Mouse (Mus musculus): ENCODE results near the gene Appbp2. TPM values are rescaled to one million over a fixed set of nuclear protein-coding genes. Genes with fewer than 3 reads are reported as not detected.

Appbp2 gene
- polyA plus RNA-seq, 1 experiment, result 8.5 TPM

- no peaks in the 10 kb centered on the region for H3K27me3 ChIP-seq (ENCODE audit: control insufficient read depth, insufficient read depth, insufficient read length)
- H3K4me2 ChIP-seq (ENCODE audit: low read depth), result no peak overlapping the region
- H3K36me3 ChIP-seq (ENCODE audit: control insufficient read depth, insufficient read depth), result no peaks in the 10 kb centered on the region
- H3K4me3 ChIP-seq, result no peak overlapping the region
- H3K79me2 ChIP-seq (ENCODE audit: control insufficient read depth, insufficient read depth), result no peaks in the 10 kb centered on the region
- TF ChIP-seq CEBPB (IDR thresholded peaks at IDR 0.05; ENCODE audit: insufficient read depth, poor library complexity, severe bottlenecking) (no peak), SRF (IDR thresholded peaks at IDR 0.05; ENCODE audit: control insufficient read depth, insufficient read length, low read depth) (no peak), MYOG (IDR thresholded peaks at IDR 0.05; ENCODE audit: control insufficient read depth in 1 of 3, insufficient read depth in 1 of 3, insufficient read length in 2 of 3, low read depth in 2 of 3) (no peak), POLR2A (IDR thresholded peaks at IDR 0.05; ENCODE audit: insufficient read length, low read depth) (no peak), TCF12 (IDR thresholded peaks at IDR 0.05; ENCODE audit: insufficient read depth, poor library complexity, severe bottlenecking) (no peak), E2F4 (IDR thresholded peaks at IDR 0.05; ENCODE audit: insufficient read depth) (no peak), MYOD1 (IDR thresholded peaks at IDR 0.05; ENCODE audit: control insufficient read depth in 1 of 3, insufficient read length in 2 of 3, low read depth in 2 of 3) (no peak), MAX (IDR thresholded peaks at IDR 0.05; ENCODE audit: low read depth) (no peak), POLR2AphosphoS2 (IDR thresholded peaks at IDR 0.05; ENCODE audit: insufficient read length, low read depth) (no peak), REST (IDR thresholded peaks at IDR 0.05; ENCODE audit: insufficient read depth, insufficient read length) (no peak), TCF3 (IDR thresholded peaks at IDR 0.05; ENCODE audit: insufficient read length, low read depth) (no peak)
- no peak overlapping the region for H3ac ChIP-seq (ENCODE audit: control insufficient read depth, insufficient read length)
Measured at GRCm38 (mm10) chr11:85241226-85241625, 6.3 kb upstream of the Appbp2 start.

DNA sequence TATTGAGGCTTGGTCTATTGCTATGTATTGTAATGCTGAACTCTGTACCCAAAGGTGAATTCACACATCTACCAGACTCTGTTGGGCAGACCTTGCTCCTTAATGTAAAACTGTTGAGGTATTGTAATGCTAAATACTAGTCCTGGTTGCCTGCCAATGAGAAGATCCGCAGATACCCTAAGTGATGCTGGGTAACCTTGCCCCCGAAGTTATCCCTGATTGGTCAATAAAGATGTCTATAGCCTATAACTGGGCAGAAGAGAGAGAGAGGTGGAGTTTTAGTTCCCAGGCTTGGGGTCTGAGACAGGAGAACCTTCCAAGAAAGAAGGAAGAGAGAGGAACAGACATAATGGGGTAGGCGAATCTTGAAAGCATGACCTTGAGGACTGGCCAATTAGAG is 5.3 kb upstream of the Appbp2 start:
- H3ac ChIP-seq (ENCODE audit: control insufficient read depth, insufficient read length), result no peak overlapping the region
- H3K79me2 ChIP-seq (ENCODE audit: control insufficient read depth, insufficient read depth), result no peaks in the 10 kb centered on the region
- no peaks in the 10 kb centered on the region for H3K27me3 ChIP-seq (ENCODE audit: control insufficient read depth, insufficient read depth, insufficient read length)
- no peak for TF ChIP-seq REST (IDR thresholded peaks at IDR 0.05; ENCODE audit: insufficient read depth, insufficient read length)
- TF ChIP-seq CEBPB (IDR thresholded peaks at IDR 0.05; ENCODE audit: insufficient read depth, poor library complexity, severe bottlenecking), result no peak
- TF ChIP-seq POLR2A (IDR thresholded peaks at IDR 0.05; ENCODE audit: insufficient read length, low read depth), result no peak
- no peak for TF ChIP-seq MYOD1 (IDR thresholded peaks at IDR 0.05; ENCODE audit: control insufficient read depth in 1 of 3, insufficient read length in 2 of 3, low read depth in 2 of 3)
- no peak for TF ChIP-seq POLR2AphosphoS2 (IDR thresholded peaks at IDR 0.05; ENCODE audit: insufficient read length, low read depth)
- no peak for TF ChIP-seq MYOG (IDR thresholded peaks at IDR 0.05; ENCODE audit: control insufficient read depth in 1 of 3, insufficient read depth in 1 of 3, insufficient read length in 2 of 3, low read depth in 2 of 3)
- H3K4me2 ChIP-seq (ENCODE audit: low read depth), result no peak overlapping the region
- no peaks in the 10 kb centered on the region for H3K36me3 ChIP-seq (ENCODE audit: control insufficient read depth, insufficient read depth)
- no peak overlapping the region for H3K4me3 ChIP-seq

- TF ChIP-seq TCF3 (IDR thresholded peaks at IDR 0.05; ENCODE audit: insufficient read length, low read depth) (no peak), REST (IDR thresholded peaks at IDR 0.05; ENCODE audit: insufficient read depth, insufficient read length) (no peak), POLR2AphosphoS2 (IDR thresholded peaks at IDR 0.05; ENCODE audit: insufficient read length, low read depth) (no peak), TCF12 (IDR thresholded peaks at IDR 0.05; ENCODE audit: insufficient read depth, poor library complexity, severe bottlenecking) (no peak), E2F4 (IDR thresholded peaks at IDR 0.05; ENCODE audit: insufficient read depth) (no peak)
- H3K4me2 ChIP-seq (ENCODE audit: low read depth), result peak overlapping the region; percentile 82
- H3K27me3 ChIP-seq (ENCODE audit: control insufficient read depth, insufficient read depth, insufficient read length), result no peaks in the 10 kb centered on the region
- peak overlapping the region; percentile 65 for H3K4me3 ChIP-seq
- H3K36me3 ChIP-seq (ENCODE audit: control insufficient read depth, insufficient read depth), result no peaks in the 10 kb centered on the region
- peaks cover 48% of the 10 kb centered on the region for H3K79me2 ChIP-seq (ENCODE audit: control insufficient read depth, insufficient read depth)
- H3ac ChIP-seq (ENCODE audit: control insufficient read depth, insufficient read length), result peak overlapping the region; percentile 90
Measured at GRCm38 (mm10) chr11:85234363-85234989, 454 bp downstream of the Appbp2 start.

DNA sequence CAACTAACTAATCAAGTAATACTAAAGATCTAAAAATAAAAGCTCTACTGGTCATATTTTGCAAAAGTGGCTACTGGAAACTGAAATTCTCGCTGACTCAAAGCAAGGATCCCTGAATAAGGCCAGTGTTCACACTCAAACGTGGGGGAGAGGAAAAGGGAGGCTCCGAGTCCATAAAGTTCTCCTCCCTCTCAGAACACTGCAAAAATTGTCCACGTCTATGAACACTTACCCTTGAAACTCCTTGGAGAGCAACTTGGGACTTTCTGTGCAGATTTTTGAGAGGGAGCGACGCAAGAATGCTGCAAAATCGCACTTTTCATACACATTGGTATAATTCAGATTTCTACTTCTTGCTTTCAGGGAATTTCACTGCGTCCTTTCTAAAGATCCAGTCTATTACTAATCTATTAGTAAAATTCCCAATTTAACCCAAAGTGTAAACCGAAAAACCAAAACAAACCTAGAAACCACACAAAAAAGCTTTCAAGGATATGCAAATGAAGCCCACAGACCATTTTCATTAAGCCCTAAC is 1.2 kb downstream of the Appbp2 start:
- Histone ChIP-seq H3K4me3 (peak overlapping the region; percentile 65), H3K4me2 (ENCODE audit: low read depth) (peak overlapping the region; percentile 82), H3K79me2 (ENCODE audit: control insufficient read depth, insufficient read depth) (peaks cover 55% of the 10 kb centered on the region), H3K27me3 (ENCODE audit: control insufficient read depth, insufficient read depth, insufficient read length) (no peaks in the 10 kb centered on the region), H3ac (ENCODE audit: control insufficient read depth, insufficient read length) (peak overlapping the region; percentile 90), H3K36me3 (ENCODE audit: control insufficient read depth, insufficient read depth) (no peaks in the 10 kb centered on the region)
- TF ChIP-seq E2F4 (IDR thresholded peaks at IDR 0.05; ENCODE audit: insufficient read depth) (no peak), MYOD1 (IDR thresholded peaks at IDR 0.05; ENCODE audit: control insufficient read depth in 1 of 3, insufficient read length in 2 of 3, low read depth in 2 of 3) (no peak), MAX (IDR thresholded peaks at IDR 0.05; ENCODE audit: low read depth) (no peak), POLR2A (IDR thresholded peaks at IDR 0.05; ENCODE audit: insufficient read length, low read depth) (no peak), REST (IDR thresholded peaks at IDR 0.05; ENCODE audit: insufficient read depth, insufficient read length) (no peak), MYOG (IDR thresholded peaks at IDR 0.05; ENCODE audit: control insufficient read depth in 1 of 3, insufficient read depth in 1 of 3, insufficient read length in 2 of 3, low read depth in 2 of 3) (no peak), TCF3 (IDR thresholded peaks at IDR 0.05; ENCODE audit: insufficient read length, low read depth) (no peak), POLR2AphosphoS2 (IDR thresholded peaks at IDR 0.05; ENCODE audit: insufficient read length, low read depth) (no peak), CEBPB (IDR thresholded peaks at IDR 0.05; ENCODE audit: insufficient read depth, poor library complexity, severe bottlenecking) (no peak), SRF (IDR thresholded peaks at IDR 0.05; ENCODE audit: control insufficient read depth, insufficient read length, low read depth) (no peak), TCF12 (IDR thresholded peaks at IDR 0.05; ENCODE audit: insufficient read depth, poor library complexity, severe bottlenecking) (no peak), USF1 (IDR thresholded peaks at IDR 0.05; ENCODE audit: low read depth) (no peak)

- Histone ChIP-seq H3K36me3 (ENCODE audit: control insufficient read depth, insufficient read depth) (no peaks in the 10 kb centered on the region), H3K4me2 (ENCODE audit: low read depth) (no peak overlapping the region), H3K27me3 (ENCODE audit: control insufficient read depth, insufficient read depth, insufficient read length) (no peaks in the 10 kb centered on the region), H3K79me2 (ENCODE audit: control insufficient read depth, insufficient read depth) (peaks cover 100% of the 10 kb centered on the region), H3K4me3 (no peak overlapping the region), H3ac (ENCODE audit: control insufficient read depth, insufficient read length) (no peak overlapping the region)
- TF ChIP-seq REST (IDR thresholded peaks at IDR 0.05; ENCODE audit: insufficient read depth, insufficient read length), result no peak
- no peak for TF ChIP-seq MYOG (IDR thresholded peaks at IDR 0.05; ENCODE audit: control insufficient read depth in 1 of 3, insufficient read depth in 1 of 3, insufficient read length in 2 of 3, low read depth in 2 of 3)
- TF ChIP-seq E2F4 (IDR thresholded peaks at IDR 0.05; ENCODE audit: insufficient read depth), result no peak
- no peak for TF ChIP-seq MYOD1 (IDR thresholded peaks at IDR 0.05; ENCODE audit: control insufficient read depth in 1 of 3, insufficient read length in 2 of 3, low read depth in 2 of 3)
- no peak for TF ChIP-seq TCF3 (IDR thresholded peaks at IDR 0.05; ENCODE audit: insufficient read length, low read depth)
- TF ChIP-seq POLR2AphosphoS2 (IDR thresholded peaks at IDR 0.05; ENCODE audit: insufficient read length, low read depth), result no peak
- no peak for TF ChIP-seq POLR2A (IDR thresholded peaks at IDR 0.05; ENCODE audit: insufficient read length, low read depth)
- no peak for TF ChIP-seq SRF (IDR thresholded peaks at IDR 0.05; ENCODE audit: control insufficient read depth, insufficient read length, low read depth)
- no peak for TF ChIP-seq CEBPB (IDR thresholded peaks at IDR 0.05; ENCODE audit: insufficient read depth, poor library complexity, severe bottlenecking)
- TF ChIP-seq USF1 (IDR thresholded peaks at IDR 0.05; ENCODE audit: low read depth), result no peak
- no peak for TF ChIP-seq MAX (IDR thresholded peaks at IDR 0.05; ENCODE audit: low read depth)
- no peak for TF ChIP-seq TCF12 (IDR thresholded peaks at IDR 0.05; ENCODE audit: insufficient read depth, poor library complexity, severe bottlenecking)
Measured at GRCm38 (mm10) chr11:85223248-85223647, 11.7 kb downstream of the Appbp2 start.
